Mouse (Mus musculus) heart, postnatal 4 days (tissue): ENCODE measurements around the gene Fgfrl1. TPM values are rescaled to one million over a fixed set of nuclear protein-coding genes. Genes with fewer than 3 reads are reported as not detected.

Experiments used
- total RNA-seq, 2 experiments: library from RNA; stranded (reverse); gene quantifications; 2 replicates each; pipeline ENCODE4 v1.2.3; 2021

Gene Fgfrl1
- total RNA-seq, 2 experiments from 2014 or later: 24.7 to 27.0 TPM

Other genes with a start within 250 kb of the Fgfrl1 start
- under 1 TPM; 0.64 to 0.70 TPM for gene Mfsd7a, start 243.5 kb upstream of the Fgfrl1 start, total RNA-seq
- 10 to 100 TPM; 61.1 to 64.9 TPM for gene Pcgf3, start 231.2 kb upstream of the Fgfrl1 start, total RNA-seq
- gene Cplx1, start 142.4 kb upstream of the Fgfrl1 start, total RNA-seq: under 1 TPM; 0.59 to 0.60 TPM
- 10 to 100 TPM; 36.7 to 36.9 TPM for gene Gak, start 62.6 kb upstream of the Fgfrl1 start, total RNA-seq
- 1 to 10 TPM; 8.3 to 9.4 TPM for gene Tmem175, start 62.6 kb upstream of the Fgfrl1 start, total RNA-seq
- gene Idua, start 32.1 kb upstream of the Fgfrl1 start, total RNA-seq: 10 to 100 TPM; 12.9 to 15.3 TPM
- gene Dgkq, start 22.7 kb upstream of the Fgfrl1 start, total RNA-seq: 10 to 100 TPM; 11.8 to 16.2 TPM
- under 1 TPM in 1 of 2 experiments, not detected in 1; 0.23 TPM for gene Slc26a1, start 16.8 kb upstream of the Fgfrl1 start, total RNA-seq
- not detected for gene Rnf212, start 82.6 kb downstream of the Fgfrl1 start, total RNA-seq
- not detected for gene Tmed11, start 103.0 kb downstream of the Fgfrl1 start, total RNA-seq
- gene Vmn2r8, start 116.5 kb downstream of the Fgfrl1 start, total RNA-seq: not detected
- gene Vmn2r9, start 160.2 kb downstream of the Fgfrl1 start, total RNA-seq: not detected